Mouse (Mus musculus) bone marrow, adult 2 months (tissue): Measurements from ENCODE around the gene Ugt1a6a.

ENCODE experiments used
- CTCF ChIP-seq: fragments of 200-500 bp; IDR thresholded peaks from 2 replicates; pipeline ENCODE4 v1.5.1; 2011; ENCODE audit warnings: low read length, control low read depth; ENCODE audit not compliant: control insufficient read depth, insufficient read depth
- POLR2A ChIP-seq: fragments of 200-500 bp; IDR thresholded peaks from 2 replicates; pipeline ENCODE4 v1.6.1; 2011; ENCODE audit warnings: low read depth, mild to moderate bottlenecking, control low read depth, low read length, borderline replicate concordance; ENCODE audit not compliant: control insufficient read depth

DNA sequence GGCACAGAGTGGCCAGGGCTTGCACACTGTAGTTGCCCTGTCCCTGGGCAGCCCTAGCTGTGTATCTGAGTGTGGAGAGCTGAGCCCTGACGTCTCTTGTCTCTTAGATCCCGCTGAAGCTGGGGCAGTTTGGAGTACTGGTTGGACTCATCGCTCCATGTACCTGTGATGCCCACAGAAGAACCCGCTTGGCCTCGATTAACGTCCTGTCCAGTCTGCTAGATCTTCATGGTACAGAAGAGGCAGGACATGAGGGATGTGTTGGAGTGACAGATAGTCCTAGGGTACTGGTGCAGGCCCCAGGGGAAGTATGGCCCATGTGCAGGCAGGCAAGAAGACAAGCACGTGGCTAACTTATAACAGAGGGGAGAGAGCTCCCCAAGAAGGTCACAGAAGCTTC lies 115.0 kb downstream of the Ugt1a6a start:
- no peak for TF ChIP-seq CTCF
- no peak for TF ChIP-seq POLR2A
